Mouse (Mus musculus) layer of hippocampus, adult 9-11 months (tissue): ENCODE measurements at regions not wholly inside any gene's neighbourhood (a gene's known extent, or its start where the extent isn't known, plus 50 kb on each side); places are given as distances from the start of the nearest gene placed in this dataset.

Source experiments
- DNase-seq: peaks from one replicate; pipeline ENCODE4 v3.0.0; 2022

DNA sequence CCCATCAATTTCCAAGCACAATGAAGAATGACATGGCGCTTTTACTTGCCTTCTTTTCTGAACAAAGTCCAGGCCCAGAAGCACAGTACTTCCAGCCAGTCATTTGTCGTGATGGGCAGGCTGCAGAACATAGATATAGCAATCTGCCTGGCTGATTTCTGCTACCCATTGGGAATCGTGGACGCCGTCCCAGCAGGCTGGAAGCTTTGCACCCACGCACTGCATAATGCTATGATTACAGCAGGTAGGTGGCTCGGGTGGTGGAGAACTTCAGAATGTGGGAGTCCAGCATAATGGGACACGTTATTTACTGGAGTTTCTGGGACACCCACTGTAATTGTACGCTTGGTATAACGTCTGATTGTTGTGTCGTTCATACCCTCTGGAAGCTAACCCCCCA is 116.2 kb upstream of the Meis2 start:
- peak; percentile 82 for DNase-seq

DNA sequence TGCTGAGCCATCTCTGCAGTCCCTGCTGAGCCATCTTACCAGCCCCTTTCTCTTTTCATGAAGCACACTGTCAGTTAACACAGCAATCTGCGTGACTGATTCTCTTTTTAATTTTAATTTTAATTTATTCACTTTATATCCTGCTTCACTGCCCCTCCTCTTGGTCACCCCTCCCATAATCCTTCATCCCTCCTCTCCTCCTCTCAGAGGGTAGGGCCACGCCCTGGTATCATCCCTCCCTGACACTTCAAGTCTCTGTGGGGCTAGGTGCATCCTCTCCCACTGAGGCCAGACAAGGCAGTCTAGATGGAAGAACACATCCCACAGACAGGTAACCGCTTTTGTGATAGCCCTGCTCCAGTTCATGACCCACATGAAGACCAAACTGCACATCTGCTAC is 111.5 kb upstream of the Meis2 start:
- DNase-seq, result no peak

DNA sequence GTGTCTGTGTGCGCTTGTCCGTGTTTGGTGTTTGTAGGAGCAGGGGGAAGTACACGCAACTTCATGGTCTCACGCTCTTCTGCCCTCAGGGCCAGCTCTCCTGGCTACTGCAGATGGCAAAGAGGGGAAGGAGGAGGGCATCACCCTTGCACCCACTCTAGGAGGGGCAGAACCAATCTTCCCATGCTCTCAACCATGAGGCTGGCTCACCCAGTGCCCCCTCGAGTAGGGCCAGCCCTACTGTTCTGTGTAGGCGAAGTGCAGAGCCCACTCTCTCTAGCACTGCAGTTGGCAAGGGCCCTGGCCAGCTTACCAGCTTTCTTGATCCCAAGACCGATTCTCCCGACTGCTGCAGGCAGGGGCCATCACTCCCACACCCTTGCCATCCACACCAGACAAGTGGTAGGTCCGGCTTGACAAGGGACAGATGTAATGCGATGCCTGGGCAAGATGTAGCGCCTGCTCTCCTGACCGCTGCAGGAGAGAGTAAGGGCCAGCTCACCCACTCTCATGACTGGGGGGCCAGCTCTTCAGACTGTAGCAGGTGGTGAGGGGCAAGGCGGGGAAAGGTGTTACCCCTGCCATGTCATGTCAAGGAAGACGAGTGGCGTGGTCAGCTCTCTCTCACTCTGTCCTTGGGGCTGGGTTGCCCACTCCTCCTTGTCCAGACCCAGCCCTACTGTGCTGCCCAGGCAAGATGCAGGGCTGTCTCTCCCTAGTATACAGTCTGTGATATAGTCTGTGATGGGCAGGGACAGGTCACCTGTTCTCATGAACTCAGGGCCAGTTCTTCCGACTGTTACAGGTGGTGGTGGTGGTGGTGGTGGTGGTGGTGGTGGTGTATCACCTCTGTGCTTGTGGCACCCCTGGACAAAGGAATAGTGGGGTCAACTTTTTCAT is 100.5 kb upstream of the Meis2 start:
- no peak for DNase-seq
